Mouse (Mus musculus) hindbrain, postnatal 0 days (tissue): ENCODE data around the gene Taf1b. TPM values are rescaled to one million over a fixed set of nuclear protein-coding genes. Genes with fewer than 3 reads are reported as not detected.
A peak's percentile ranks its signal among the peaks of the same experiment; 100 is the strongest.

Experiments
- ATAC-seq: fragments of 200-750 bp; cut with Nextera tagmentation; 2 replicates; pipeline ENCODE4 v1.8.0; 2017; ENCODE audit warnings: mild to moderate bottlenecking, moderate TSS enrichment, moderate library complexity
- DNase-seq: peaks from one replicate; pipeline ENCODE4 v3.0.0-alpha.2; 2015; ENCODE audit warnings: low spot score
- H3K27ac ChIP-seq: fragments of 300-500 bp; sonication (generic); 2 replicates; pipeline ENCODE4 v1.5.1; 2014; ENCODE audit warnings: mild to moderate bottlenecking
- H3K27me3 ChIP-seq: fragments of 300-500 bp; sonication (generic); 2 replicates; pipeline ENCODE4 v1.6.1; 2014; ENCODE audit warnings: low read length, mixed read lengths; ENCODE audit not compliant: insufficient read depth
- H3K36me3 ChIP-seq: fragments of 300-500 bp; sonication (generic); 2 replicates; pipeline ENCODE4 v1.6.1; 2014; ENCODE audit warnings: low read length, mixed read lengths; ENCODE audit not compliant: insufficient read depth
- H3K4me1 ChIP-seq: fragments of 300-500 bp; sonication (generic); 2 replicates; pipeline ENCODE4 v1.6.1; 2014; ENCODE audit warnings: antibody characterized with exemption, low read length, mixed read lengths; ENCODE audit not compliant: insufficient read depth
- H3K4me2 ChIP-seq: fragments of 300-500 bp; sonication (generic); 2 replicates; pipeline ENCODE4 v1.6.1; 2014; ENCODE audit warnings: low read depth, mild to moderate bottlenecking, low read length, moderate library complexity, mixed read lengths
- H3K4me3 ChIP-seq: fragments of 300-500 bp; sonication (generic); 2 replicates; pipeline ENCODE4 v1.5.1; 2014; ENCODE audit warnings: low read length
- H3K9ac ChIP-seq: fragments of 300-500 bp; sonication (generic); replicated peaks from 2 replicates; pipeline ENCODE4 v1.6.1; 2014; ENCODE audit warnings: mild to moderate bottlenecking, low read length, moderate library complexity, mixed read lengths
- H3K9me3 ChIP-seq: fragments of 300-500 bp; sonication (generic); 2 replicates; pipeline ENCODE4 v1.6.1; 2016; ENCODE audit warnings: low read length, mixed read lengths
- CTCF ChIP-seq: IDR thresholded peaks from 2 replicates; pipeline ENCODE4 v1.5.1; 2016; ENCODE audit warnings: antibody characterized with exemption, control low read depth, low read depth
- WGBS: fragments of 180-500 bp; shearing (Covaris S2); extraction: QIAGEN DNeasy Blood & Tissue Kit; methylation state at CpG from one replicate; pipeline ENCODE4 v1.1.7; 2014; 5-methylcytosine and 5-hydroxymethylcytosine counted together
- polyA plus RNA-seq: library from polyadenylated mRNA; unstranded; fragments of >200 nt; fragmentation: Nextera tagmentation; extraction: Ambion mirVana; gene quantifications from 2 replicates; pipeline ENCODE4 v1.2.1, GENCODE M21; 2015
- total RNA-seq: library from RNA; depleted of rRNA; stranded (reverse); fragments of >200 nt; gene quantifications from 2 replicates; pipeline ENCODE4 v1.2.3, GENCODE M21; 2014

Taf1b gene
- total and polyA plus RNA-seq, 2 experiments from 2014 or later = 11.7 to 31.8 TPM

DNA sequence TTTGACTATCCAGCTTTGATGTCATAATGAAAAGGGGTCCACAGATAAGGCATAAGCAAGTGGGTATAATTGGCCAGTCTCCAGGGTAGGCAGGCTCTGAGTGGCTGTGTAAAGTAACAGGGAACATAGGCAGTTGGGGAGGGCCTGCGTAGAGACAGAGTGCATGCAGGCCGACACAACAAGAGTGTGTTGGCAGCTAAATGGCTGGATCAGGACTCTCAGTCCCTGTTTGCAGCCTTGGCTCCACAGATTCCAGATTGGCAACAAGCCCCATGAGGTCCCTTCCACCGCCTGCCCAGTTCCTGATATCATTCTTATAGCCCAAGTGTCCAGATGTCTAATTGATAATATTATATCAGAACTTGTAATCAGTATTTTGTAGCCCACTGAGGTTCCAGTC lies 85.5 kb downstream of the Taf1b start:
- ATAC-seq = no peak
- no peak for TF ChIP-seq CTCF

DNA sequence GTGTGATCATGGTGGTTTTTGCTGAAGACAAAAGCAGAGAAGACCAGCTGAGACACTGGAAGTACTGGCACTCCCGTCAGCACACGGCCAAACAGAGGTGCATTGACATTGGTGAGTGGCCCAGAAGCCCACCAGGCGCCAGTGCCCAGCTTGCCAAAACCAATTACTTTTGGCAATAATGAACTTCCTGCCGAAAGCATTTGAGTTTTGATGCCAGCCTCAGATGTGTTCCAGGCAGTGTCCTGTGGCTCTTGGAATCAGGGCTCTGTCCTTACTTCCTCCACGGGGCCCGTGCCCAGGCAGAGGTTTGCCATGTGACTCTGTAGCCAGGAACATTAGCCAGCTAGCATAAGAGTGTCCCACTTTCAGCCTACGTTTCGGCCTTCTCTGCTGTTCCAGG lies 86.7 kb downstream of the Taf1b start:
- Histone ChIP-seq H3K4me3 (no peak overlapping the region), H3K4me2 (no peak overlapping the region), H3K9ac (no peak overlapping the region), H3K27me3 (no peaks in the 10 kb centered on the region), H3K4me1 (0 out of 2 replicates have a peak, but pooled peaks cover 4% of the 10 kb centered on the region), H3K27ac (no peak overlapping the region), H3K9me3 (no peaks in the 10 kb centered on the region), H3K36me3 (no peaks in the 10 kb centered on the region)
- no peak for TF ChIP-seq CTCF
- DNase-seq (peak; percentile 50), ATAC-seq (peak; percentile 60; the same call in 1 of the 2 replicates)
- 57% methylated on average over 8 of the region's 8 CpGs for WGBS

More for the DNA sequence above, 85.5 kb downstream of the Taf1b start:
- no peak for DNase-seq
- Histone ChIP-seq H3K36me3 (no peaks in the 10 kb centered on the region), H3K27ac (no peak overlapping the region), H3K27me3 (no peaks in the 10 kb centered on the region), H3K9ac (no peak overlapping the region), H3K4me3 (no peak overlapping the region), H3K9me3 (no peaks in the 10 kb centered on the region), H3K4me2 (no peak overlapping the region), H3K4me1 (0 out of 2 replicates have a peak, but pooled peaks cover 4% of the 10 kb centered on the region)
- WGBS = 64% methylated on average over 3 of the region's 3 CpGs

DNA sequence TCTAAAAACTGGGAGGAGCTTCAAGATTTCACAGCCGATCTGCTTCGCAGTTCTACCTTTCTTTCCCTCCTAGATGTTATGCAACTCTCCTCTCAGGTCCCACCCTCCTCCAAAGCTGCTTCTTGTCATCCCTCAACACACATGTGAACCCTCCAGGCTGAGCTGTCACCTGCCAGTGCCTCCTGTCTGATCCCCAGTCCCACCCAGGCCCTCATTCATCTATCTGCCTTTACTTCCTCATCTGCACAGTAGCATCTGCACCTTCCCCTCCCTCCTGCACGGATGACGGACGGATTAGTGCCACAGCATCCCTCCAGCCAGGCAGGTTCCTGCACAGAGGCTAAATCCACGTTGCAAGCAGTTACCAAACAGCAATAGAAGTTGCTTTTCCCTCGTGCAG lies 88.0 kb downstream of the Taf1b start:
- no peak overlapping the region for H3K9ac ChIP-seq
- H3K27ac ChIP-seq = no peak overlapping the region
- H3K9me3 ChIP-seq = no peaks in the 10 kb centered on the region
- TF ChIP-seq CTCF = no peak
- no peak overlapping the region for H3K4me2 ChIP-seq
- H3K27me3 ChIP-seq = no peaks in the 10 kb centered on the region
- 0 out of 2 replicates have a peak, but pooled peaks cover 4% of the 10 kb centered on the region for H3K4me1 ChIP-seq
- DNase-seq = no peak
- 76% methylated on average over 7 of the region's 7 CpGs for WGBS
- ATAC-seq = no peak
- H3K4me3 ChIP-seq = no peak overlapping the region
- H3K36me3 ChIP-seq = no peaks in the 10 kb centered on the region

DNA sequence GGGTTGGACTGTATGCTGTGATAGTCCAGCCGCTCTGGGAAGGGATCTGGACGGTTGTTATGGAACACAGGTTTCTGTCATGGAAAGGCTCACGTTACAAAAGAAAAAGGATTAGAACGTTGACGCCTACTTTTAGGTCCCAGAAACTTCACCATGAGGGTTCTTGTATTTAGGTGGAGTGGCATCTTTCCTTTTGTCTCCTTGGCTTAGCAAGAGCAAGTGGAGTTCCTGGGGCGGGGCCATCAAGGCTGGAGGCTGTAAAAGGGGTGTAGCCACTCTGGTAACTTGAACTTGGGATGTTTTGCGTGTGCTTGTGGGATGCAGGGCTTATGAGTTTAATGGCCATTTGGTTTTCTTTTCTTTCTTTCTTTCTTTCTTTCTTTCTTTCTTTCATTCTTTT lies 92.2 kb downstream of the Taf1b start:
- no peaks in the 10 kb centered on the region for H3K4me1 ChIP-seq
- no peaks in the 10 kb centered on the region for H3K27me3 ChIP-seq
- no peak overlapping the region for H3K4me3 ChIP-seq
- TF ChIP-seq CTCF = no peak
- DNase-seq (no peak), ATAC-seq (no peak)
- H3K9ac ChIP-seq = no peak overlapping the region
- H3K36me3 ChIP-seq = no peaks in the 10 kb centered on the region
- no peak overlapping the region for H3K27ac ChIP-seq
- 84% methylated on average over 7 of the region's 7 CpGs for WGBS
- no peak overlapping the region for H3K4me2 ChIP-seq
- no peaks in the 10 kb centered on the region for H3K9me3 ChIP-seq

DNA sequence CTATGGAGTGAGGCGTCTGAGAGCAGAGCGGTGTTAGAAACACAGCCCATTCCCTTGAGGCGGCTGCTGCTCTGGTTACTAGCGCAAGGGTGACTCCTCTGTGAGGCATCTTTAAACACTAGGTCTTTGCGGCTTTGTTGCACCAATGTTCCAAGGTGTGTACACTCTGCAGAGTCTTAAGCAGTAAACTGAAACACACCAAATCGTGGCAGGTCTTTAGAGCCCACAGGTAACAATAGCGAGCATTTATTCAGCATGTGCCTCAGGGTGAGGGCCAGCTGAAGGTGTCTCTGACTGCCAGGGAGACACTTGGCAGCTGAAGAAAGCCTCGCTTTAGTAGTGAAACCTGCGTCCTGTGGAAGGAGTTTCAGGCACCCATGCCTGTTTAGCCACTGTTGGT lies 93.9 kb downstream of the Taf1b start:
- TF ChIP-seq CTCF = no peak
- no peak overlapping the region for H3K9ac ChIP-seq
- no peak for ATAC-seq
- H3K27me3 ChIP-seq = no peaks in the 10 kb centered on the region
- no peak overlapping the region for H3K4me3 ChIP-seq
- no peaks in the 10 kb centered on the region for H3K4me1 ChIP-seq
- no peak overlapping the region for H3K4me2 ChIP-seq
- H3K9me3 ChIP-seq = no peaks in the 10 kb centered on the region
- 79% methylated on average over 9 of the region's 9 CpGs for WGBS
- H3K27ac ChIP-seq = no peak overlapping the region
- H3K36me3 ChIP-seq = no peaks in the 10 kb centered on the region
- no peak for DNase-seq

DNA sequence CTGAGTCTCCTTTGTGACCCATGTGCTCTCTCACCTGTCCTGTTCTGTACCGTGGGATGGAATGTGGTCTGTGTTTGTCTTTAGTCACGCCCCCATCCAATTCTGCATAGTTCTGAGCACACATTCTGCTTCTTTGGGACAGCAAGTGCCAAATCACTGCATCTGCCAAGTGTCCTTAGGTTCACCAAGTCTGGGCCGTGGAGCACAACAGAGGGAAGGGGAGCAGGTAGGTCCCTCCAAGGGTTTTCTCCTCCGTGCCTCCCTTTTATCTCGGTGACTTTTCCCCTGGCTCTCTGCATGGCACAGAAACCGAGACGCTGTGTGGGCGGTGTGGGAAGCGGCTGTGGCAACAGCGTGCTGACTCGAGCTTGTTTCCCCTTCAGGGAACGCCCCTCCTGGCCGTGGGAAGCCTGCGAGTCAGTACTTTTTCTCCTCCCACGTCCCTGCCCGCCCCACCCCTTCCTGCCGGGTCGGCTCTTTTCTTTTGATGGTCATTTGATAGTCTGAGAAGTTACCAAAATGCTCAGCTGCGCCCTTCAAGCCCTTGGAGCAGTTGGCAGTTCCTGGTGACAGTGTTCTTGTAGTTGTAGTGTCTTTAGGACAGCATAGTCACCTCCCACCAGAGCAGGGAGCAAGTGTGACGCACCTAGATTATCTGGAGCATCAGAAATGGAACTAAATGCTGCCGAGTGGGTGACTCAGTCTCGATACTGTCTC lies 95.0 kb downstream of the Taf1b start:
- no peak for DNase-seq
- peak; percentile 44; the same call in 1 of the 2 replicates for ATAC-seq
- no peak overlapping the region for H3K9ac ChIP-seq

DNA sequence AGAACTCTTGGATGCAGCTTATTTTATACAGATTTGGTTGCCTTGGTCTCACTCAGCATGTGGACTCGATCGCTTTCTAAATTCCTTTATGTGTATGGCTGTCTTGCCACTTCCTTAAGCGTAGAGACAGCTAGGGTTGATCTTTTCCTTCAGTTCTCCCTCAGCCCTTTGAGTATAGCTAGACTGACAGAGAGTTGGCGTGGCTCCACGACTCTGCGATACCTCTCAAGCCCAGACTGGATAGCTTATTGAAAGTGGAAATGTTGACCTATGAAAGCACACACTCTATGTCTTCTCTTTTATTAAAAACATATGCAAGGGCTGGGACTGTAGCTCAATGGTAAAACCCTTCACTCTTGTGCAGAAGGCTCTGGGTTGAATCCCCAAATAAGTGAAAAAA lies 99.2 kb downstream of the Taf1b start:
- no peak for ATAC-seq
- no peaks in the 10 kb centered on the region for H3K9me3 ChIP-seq
- 73% methylated on average over 6 of the region's 6 CpGs for WGBS

More for the DNA sequence above, 95.0 kb downstream of the Taf1b start:
- Histone ChIP-seq H3K4me2 (peak overlapping the region; percentile 47), H3K4me1 (no peaks in the 10 kb centered on the region), H3K4me3 (no peak overlapping the region), H3K9me3 (no peaks in the 10 kb centered on the region), H3K27ac (no peak overlapping the region), H3K27me3 (no peaks in the 10 kb centered on the region), H3K36me3 (no peaks in the 10 kb centered on the region)
- TF ChIP-seq CTCF = no peak
- 19% methylated on average over 22 of the region's 22 CpGs for WGBS

More for the DNA sequence above, 99.2 kb downstream of the Taf1b start:
- no peak for DNase-seq
- Histone ChIP-seq H3K9ac (no peak overlapping the region), H3K4me2 (no peak overlapping the region), H3K27me3 (no peaks in the 10 kb centered on the region), H3K4me1 (no peaks in the 10 kb centered on the region; the same call in 1 of the 2 replicates), H3K36me3 (no peaks in the 10 kb centered on the region), H3K27ac (no peak overlapping the region), H3K4me3 (no peak overlapping the region)
- no peak for TF ChIP-seq CTCF
